Mouse (Mus musculus) forebrain, embryonic 16.5 days (tissue): ENCODE measurements around the gene Gtf2a2. TPM values are rescaled to one million over a fixed set of nuclear protein-coding genes. Genes with fewer than 3 reads are reported as not detected.

ENCODE experiments used
- ATAC-seq: fragments of 200-750 bp; cut with Nextera tagmentation; 2 replicates; pipeline ENCODE4 v1.8.0; 2017; ENCODE audit warnings: mild to moderate bottlenecking, moderate library complexity
- H3K27ac ChIP-seq: fragments of 300-500 bp; sonication (generic); 2 replicates; pipeline ENCODE4 v1.5.1; 2014; ENCODE audit warnings: low read length, control low read depth
- H3K27me3 ChIP-seq: fragments of 300-500 bp; sonication (generic); replicated peaks from 2 replicates; pipeline ENCODE4 v1.6.1; 2014; ENCODE audit warnings: low read length; ENCODE audit not compliant: control insufficient read depth, insufficient read depth
- H3K36me3 ChIP-seq: fragments of 300-500 bp; sonication (generic); 2 replicates; pipeline ENCODE4 v1.6.1; 2014; ENCODE audit not compliant: control insufficient read depth, insufficient read depth
- H3K4me1 ChIP-seq: fragments of 300-500 bp; sonication (generic); replicated peaks from 2 replicates; pipeline ENCODE4 v1.6.1; 2014; ENCODE audit warnings: low read length; ENCODE audit not compliant: control insufficient read depth, insufficient read depth
- H3K4me2 ChIP-seq: fragments of 300-500 bp; sonication (generic); 2 replicates; pipeline ENCODE4 v1.6.1; 2014; ENCODE audit warnings: mild to moderate bottlenecking, low read length, control low read depth
- H3K4me3 ChIP-seq: fragments of 300-500 bp; sonication (generic); replicated peaks from 2 replicates; pipeline ENCODE4 v1.5.1; 2014; ENCODE audit warnings: mild to moderate bottlenecking, low read length, control low read depth
- H3K9ac ChIP-seq: fragments of 300-500 bp; sonication (generic); replicated peaks from 2 replicates; pipeline ENCODE4 v1.6.1; 2014; ENCODE audit warnings: low read depth, low read length, control low read depth
- H3K9me3 ChIP-seq: fragments of 300-500 bp; sonication (generic); 2 replicates; pipeline ENCODE4 v1.6.1; 2016; ENCODE audit warnings: low read length; ENCODE audit not compliant: control insufficient read depth
- WGBS: fragments of 180-500 bp; shearing (Covaris S2); extraction: QIAGEN DNeasy Blood & Tissue Kit; methylation state at CpG from one replicate; pipeline ENCODE4 v1.1.7; 2014; 5-methylcytosine and 5-hydroxymethylcytosine counted together
- polyA plus RNA-seq: library from polyadenylated mRNA; unstranded; fragments of >200 nt; fragmentation: Nextera tagmentation; extraction: Ambion mirVana; gene quantifications from 2 replicates; pipeline ENCODE4 v1.2.1, GENCODE M21; 2015

Gtf2a2 gene
- polyA plus RNA-seq, 1 experiment from 2014 or later, result 206 TPM

DNA sequence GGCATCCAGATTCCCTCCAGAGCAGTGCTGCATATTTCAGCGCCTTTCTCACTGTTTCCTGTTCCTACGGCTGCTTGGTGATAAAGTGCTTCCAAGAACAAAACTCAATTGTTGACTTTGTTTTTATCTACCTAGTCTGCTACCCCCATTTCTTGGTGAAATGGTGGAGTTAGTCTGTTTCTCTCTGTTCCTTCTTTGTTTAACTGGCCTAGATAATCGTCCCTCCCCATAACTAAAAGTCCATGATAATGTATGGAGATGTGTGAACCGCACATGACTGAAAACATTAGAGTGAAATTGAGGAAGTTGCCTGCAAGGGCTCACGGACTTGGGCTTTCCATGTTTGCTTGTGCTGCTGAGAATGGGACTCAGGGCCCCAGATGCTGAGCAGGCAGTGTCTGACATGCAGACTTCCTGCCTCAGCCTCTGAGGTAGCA is 19.5 kb upstream of the Gtf2a2 start:
- no peak overlapping the region for H3K27ac ChIP-seq

DNA sequence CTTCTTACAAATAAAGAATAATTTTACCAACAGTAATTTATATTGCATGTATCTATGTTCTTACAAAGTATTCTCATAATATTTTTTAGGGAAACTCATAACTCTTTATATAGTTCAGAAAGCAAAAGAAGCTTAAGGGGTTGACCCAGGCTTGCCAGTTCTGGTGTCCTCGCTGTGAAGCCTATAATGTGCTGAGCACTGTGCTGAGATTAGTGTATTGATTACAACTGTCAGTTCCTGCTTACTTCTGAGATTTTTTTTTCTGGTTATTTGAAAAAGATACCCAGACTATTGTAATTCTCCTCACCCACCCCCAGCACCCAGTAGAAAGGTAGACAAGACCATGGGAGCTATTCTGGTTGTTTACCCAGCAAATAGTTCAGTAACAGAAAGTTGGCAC is 18.9 kb upstream of the Gtf2a2 start:
- ATAC-seq, result no peak
- H3K4me1 ChIP-seq, result peaks cover 24% of the 10 kb centered on the region
- H3K9ac ChIP-seq, result no peak overlapping the region
- H3K9me3 ChIP-seq, result no peaks in the 10 kb centered on the region
- H3K4me2 ChIP-seq, result no peak overlapping the region
- WGBS, result 93% methylated on average over 1 of the region's 1 CpGs
- no peaks in the 10 kb centered on the region for H3K27me3 ChIP-seq
- H3K36me3 ChIP-seq, result peaks cover 18% of the 10 kb centered on the region
- H3K4me3 ChIP-seq, result no peak overlapping the region
- H3K27ac ChIP-seq, result no peak overlapping the region

More for the DNA sequence above, 19.5 kb upstream of the Gtf2a2 start:
- H3K27me3 ChIP-seq, result no peaks in the 10 kb centered on the region
- no peak for ATAC-seq
- 83% methylated on average over 5 of the region's 5 CpGs for WGBS
- H3K9ac ChIP-seq, result no peak overlapping the region
- peaks cover 24% of the 10 kb centered on the region for H3K4me1 ChIP-seq
- peaks cover 14% of the 10 kb centered on the region for H3K36me3 ChIP-seq
- no peak overlapping the region for H3K4me3 ChIP-seq
- no peak overlapping the region for H3K4me2 ChIP-seq
- H3K9me3 ChIP-seq, result no peaks in the 10 kb centered on the region

DNA sequence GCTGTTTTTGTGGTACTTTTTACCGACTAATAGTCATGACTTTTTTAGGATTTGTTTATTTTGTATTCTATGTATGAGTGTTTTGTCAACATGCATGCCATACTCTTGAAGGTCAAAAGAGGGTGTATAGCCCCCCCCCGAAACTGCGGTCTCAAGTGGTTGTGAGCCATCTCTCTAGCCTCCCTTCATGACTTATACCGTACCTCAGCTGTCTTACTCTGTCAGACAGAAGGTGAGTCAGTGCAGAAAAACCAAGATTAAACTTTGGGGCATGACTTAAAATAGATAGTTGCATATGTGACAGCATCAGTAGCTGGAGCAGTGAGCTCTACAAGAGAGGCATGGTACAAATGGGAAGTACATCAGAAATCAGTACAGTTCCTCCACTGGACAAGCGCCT is 17.8 kb upstream of the Gtf2a2 start:
- 96% methylated on average over 5 of the region's 5 CpGs for WGBS
- Histone ChIP-seq H3K4me2 (no peak overlapping the region), H3K9me3 (no peaks in the 10 kb centered on the region), H3K27ac (no peak overlapping the region), H3K4me3 (no peak overlapping the region), H3K4me1 (peaks cover 24% of the 10 kb centered on the region), H3K36me3 (peaks cover 29% of the 10 kb centered on the region), H3K27me3 (no peaks in the 10 kb centered on the region), H3K9ac (no peak overlapping the region)
- ATAC-seq, result no peak

DNA sequence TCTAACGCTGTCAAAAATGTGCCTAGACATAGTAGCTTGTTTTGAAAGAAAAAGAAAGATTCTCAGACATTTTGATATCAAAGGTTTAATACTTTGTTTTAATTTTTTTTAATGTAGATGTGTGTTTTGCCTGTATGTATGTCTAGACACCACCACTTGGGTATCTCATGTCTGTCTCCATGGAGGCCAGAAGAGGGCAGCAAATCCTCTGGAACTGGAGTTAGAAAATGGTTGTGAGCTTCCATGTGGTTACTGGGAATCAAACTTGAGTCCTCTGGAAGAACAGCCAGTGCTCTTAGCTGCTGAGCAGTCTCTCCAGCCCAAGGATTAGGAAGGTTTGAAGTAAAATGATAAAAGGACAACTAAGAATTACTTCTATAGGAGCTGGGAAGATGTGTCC is 13.0 kb upstream of the Gtf2a2 start:
- Histone ChIP-seq H3K36me3 (peaks cover 60% of the 10 kb centered on the region), H3K4me2 (no peak overlapping the region), H3K4me3 (no peak overlapping the region), H3K4me1 (no peaks in the 10 kb centered on the region), H3K9ac (no peak overlapping the region), H3K27me3 (no peaks in the 10 kb centered on the region), H3K9me3 (no peaks in the 10 kb centered on the region), H3K27ac (no peak overlapping the region)
- WGBS, result 87% methylated on average over 1 of the region's 1 CpGs
- no peak for ATAC-seq

DNA sequence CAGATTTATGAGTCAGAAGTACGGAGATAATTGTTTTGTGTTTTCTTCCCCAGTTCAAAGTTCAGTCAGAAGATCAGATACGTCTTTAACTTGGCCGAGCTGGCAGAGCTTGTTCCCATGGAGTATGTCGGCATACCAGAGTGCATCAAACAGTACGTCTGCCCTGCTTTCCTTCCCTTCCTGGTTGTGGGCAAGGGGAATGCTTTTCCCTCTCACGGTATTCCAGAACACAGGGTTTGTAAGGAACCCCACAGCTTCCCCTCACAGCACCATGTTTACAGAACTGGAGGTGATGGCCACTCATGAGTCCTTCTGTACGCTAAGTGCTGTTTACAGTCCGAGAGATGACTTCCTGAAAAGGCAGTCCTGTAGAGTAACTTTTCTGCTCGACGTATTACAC is 8.8 kb upstream of the Gtf2a2 start:
- H3K9me3 ChIP-seq, result no peaks in the 10 kb centered on the region
- no peak overlapping the region for H3K9ac ChIP-seq
- WGBS, result 95% methylated on average over 10 of the region's 10 CpGs
- H3K4me1 ChIP-seq, result no peaks in the 10 kb centered on the region
- no peak overlapping the region for H3K27ac ChIP-seq
- ATAC-seq, result no peak
- no peaks in the 10 kb centered on the region for H3K27me3 ChIP-seq
- H3K4me3 ChIP-seq, result no peak overlapping the region
- peaks cover 59% of the 10 kb centered on the region for H3K36me3 ChIP-seq
- no peak overlapping the region for H3K4me2 ChIP-seq

DNA sequence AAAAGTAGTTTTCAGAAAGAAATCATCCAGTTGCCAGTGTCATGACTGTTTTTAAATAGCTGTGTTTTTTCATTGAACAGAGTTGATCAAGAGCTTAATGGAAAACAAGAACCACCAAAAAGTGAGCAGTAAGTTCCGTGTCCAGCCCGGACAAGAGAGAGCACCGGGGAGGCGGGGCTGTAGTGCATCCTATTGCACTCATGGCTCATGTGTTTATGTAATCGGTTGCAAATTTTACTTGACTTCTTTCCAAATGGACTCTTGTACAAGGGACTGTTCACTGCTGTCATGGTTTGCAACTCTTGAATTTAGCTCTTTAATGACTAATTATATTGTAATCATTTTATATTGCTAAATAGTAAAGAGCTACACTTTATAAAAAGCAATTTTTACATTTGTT is 5.4 kb upstream of the Gtf2a2 start:
- no peak for ATAC-seq

DNA sequence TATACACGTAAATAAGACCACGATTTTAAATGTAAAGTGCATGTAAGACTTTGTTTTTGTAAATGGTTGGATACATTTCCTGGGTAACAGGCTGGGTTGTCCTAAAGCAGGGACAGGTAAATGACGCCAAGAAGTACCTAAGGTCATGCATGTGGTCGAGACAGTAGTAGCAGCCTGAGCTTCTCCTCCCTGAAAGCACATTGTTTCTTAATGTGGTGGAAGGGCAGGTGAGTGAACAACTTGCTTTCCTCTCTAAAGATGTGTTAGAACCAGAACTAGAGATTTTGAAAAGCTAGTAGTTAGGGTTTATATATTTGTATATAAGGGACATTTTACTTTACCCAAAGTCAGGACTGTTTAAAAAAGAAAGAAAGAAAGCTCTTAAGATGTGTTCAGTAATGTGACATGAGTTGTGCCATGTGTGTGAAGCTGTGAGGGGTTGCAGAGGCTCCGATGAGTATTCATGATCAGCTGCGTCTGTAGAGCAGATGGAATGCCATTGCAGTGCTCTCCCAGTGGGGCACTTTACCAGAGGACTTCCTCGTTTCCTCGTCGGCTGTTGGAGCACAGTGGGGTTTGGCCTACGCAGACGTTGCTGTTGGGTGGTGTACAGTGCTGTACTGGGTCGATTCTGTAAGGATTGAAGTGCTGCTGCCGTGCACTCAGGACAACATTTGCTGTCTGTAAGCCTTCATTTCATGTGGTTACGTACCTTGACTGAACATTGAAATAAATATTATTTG is 4.7 kb upstream of the Gtf2a2 start:
- no peak for ATAC-seq
- H3K4me2 ChIP-seq, result no peak overlapping the region
- H3K27ac ChIP-seq, result no peak overlapping the region
- peaks cover 38% of the 10 kb centered on the region for H3K36me3 ChIP-seq
- H3K4me3 ChIP-seq, result no peak overlapping the region
- WGBS, result 91% methylated on average over 14 of the region's 14 CpGs
- peaks cover 4% of the 10 kb centered on the region; the same call in 1 of the 2 replicates for H3K4me1 ChIP-seq
- H3K9ac ChIP-seq, result no peak overlapping the region
- H3K27me3 ChIP-seq, result no peaks in the 10 kb centered on the region
- H3K9me3 ChIP-seq, result no peaks in the 10 kb centered on the region

More for the DNA sequence above, 5.4 kb upstream of the Gtf2a2 start:
- WGBS, result 91% methylated on average over 5 of the region's 5 CpGs
- H3K36me3 ChIP-seq, result peaks cover 40% of the 10 kb centered on the region
- no peak overlapping the region for H3K4me3 ChIP-seq
- H3K9ac ChIP-seq, result no peak overlapping the region
- H3K4me1 ChIP-seq, result peaks cover 1% of the 10 kb centered on the region; the same call in 1 of the 2 replicates
- H3K27me3 ChIP-seq, result no peaks in the 10 kb centered on the region
- no peak overlapping the region for H3K27ac ChIP-seq
- no peaks in the 10 kb centered on the region for H3K9me3 ChIP-seq
- H3K4me2 ChIP-seq, result no peak overlapping the region

DNA sequence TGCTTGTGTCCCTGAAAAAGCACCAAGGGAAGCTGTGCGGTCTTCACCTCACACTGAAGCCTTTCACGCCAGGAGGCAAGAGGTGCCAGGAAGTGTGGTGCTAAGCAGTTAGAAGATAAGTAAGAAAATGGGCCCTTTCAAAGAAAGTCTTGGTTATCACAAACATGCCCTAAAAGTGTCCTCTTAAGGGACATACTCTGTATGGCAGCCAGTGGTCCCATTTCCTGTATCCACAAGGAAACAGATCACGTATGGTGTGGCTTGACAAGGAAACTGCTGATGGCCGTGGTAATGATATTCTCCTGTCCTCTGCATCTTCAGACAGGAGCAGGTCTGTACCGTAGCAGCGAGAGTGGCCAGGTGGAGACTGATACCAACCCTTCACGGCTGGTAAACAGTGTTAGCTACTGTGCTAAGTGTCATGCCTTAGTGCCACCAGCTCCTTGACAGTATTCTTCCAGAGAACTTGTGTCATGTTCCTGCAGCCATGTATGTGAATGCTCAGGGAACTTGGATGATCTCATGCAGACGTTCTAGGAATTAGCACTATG is 2.5 kb upstream of the Gtf2a2 start:
- Histone ChIP-seq H3K9me3 (no peaks in the 10 kb centered on the region), H3K4me3 (no peak overlapping the region), H3K4me1 (peaks cover 15% of the 10 kb centered on the region), H3K9ac (no peak overlapping the region), H3K4me2 (no peak overlapping the region), H3K27ac (no peak overlapping the region), H3K27me3 (no peaks in the 10 kb centered on the region), H3K36me3 (peaks cover 26% of the 10 kb centered on the region)
- WGBS, result 92% methylated on average over 8 of the region's 8 CpGs
- no peak for ATAC-seq

DNA sequence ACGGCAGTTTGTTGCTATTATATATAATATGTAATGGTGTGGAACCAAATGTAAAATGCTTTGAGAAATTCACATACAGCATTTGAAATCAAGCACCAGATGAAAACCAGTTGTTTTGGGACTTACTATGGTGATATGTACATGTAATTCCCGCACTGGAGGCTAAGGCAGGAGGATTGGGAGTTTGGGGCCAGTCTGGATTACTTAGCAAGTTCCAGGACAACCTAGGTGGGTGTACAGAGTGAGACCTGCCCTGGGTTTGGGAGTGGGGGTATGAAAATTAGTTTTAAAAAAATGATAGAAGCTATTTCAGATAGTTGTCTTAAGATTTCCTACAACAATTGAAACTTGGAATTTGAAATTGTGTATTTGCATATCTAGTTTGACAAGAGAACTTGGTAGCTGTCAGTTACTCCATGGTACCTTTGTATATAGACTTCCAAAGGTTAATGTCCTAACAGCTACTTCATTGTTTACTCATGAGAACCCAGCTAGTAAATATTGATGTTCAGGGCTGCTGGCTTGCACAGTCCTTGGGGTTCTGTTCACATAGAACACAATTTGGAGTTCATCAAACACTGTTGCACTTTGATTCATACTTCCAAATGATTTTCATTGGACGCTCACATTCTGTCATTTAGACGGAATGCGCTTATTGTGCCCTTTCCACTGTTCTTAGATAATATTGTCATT is 1.4 kb upstream of the Gtf2a2 start:
- Histone ChIP-seq H3K27me3 (no peaks in the 10 kb centered on the region), H3K9me3 (no peaks in the 10 kb centered on the region), H3K4me2 (no peak overlapping the region), H3K4me3 (no peak overlapping the region), H3K9ac (no peak overlapping the region), H3K36me3 (peaks cover 22% of the 10 kb centered on the region), H3K27ac (no peak overlapping the region), H3K4me1 (peaks cover 15% of the 10 kb centered on the region)
- no peak for ATAC-seq
- WGBS, result 94% methylated on average over 5 of the region's 5 CpGs
